Mouse (Mus musculus) forebrain, postnatal 0 days (tissue): Measurements from ENCODE around the gene Lrrc26. TPM values are rescaled to one million over a fixed set of nuclear protein-coding genes. Genes with fewer than 3 reads are reported as not detected.

ENCODE experiments used
- ATAC-seq: fragments of 200-750 bp; cut with Nextera tagmentation; 2 replicates; pipeline ENCODE4 v1.8.0; 2017; ENCODE audit warnings: mild to moderate bottlenecking, moderate library complexity
- DNase-seq: peaks from one replicate; pipeline ENCODE4 v3.0.0-alpha.2; 2015
- H3K27ac ChIP-seq: fragments of 300-500 bp; sonication (generic); 2 replicates; pipeline ENCODE4 v1.5.1; 2014; ENCODE audit warnings: low read depth, mild to moderate bottlenecking, antibody characterized with exemption, low read length, moderate library complexity, mixed read lengths
- H3K27me3 ChIP-seq: fragments of 300-500 bp; sonication (generic); 2 replicates; pipeline ENCODE4 v1.6.1; 2014; ENCODE audit warnings: mild to moderate bottlenecking, low read length, mixed read lengths; ENCODE audit not compliant: insufficient read depth
- H3K36me3 ChIP-seq: fragments of 300-500 bp; sonication (generic); 2 replicates; pipeline ENCODE4 v1.6.1; 2014; ENCODE audit warnings: mild to moderate bottlenecking, moderate library complexity; ENCODE audit not compliant: insufficient read depth
- H3K4me1 ChIP-seq: fragments of 300-500 bp; sonication (generic); 2 replicates; pipeline ENCODE4 v1.6.1; 2014; ENCODE audit warnings: antibody characterized with exemption; ENCODE audit not compliant: insufficient read depth
- H3K4me2 ChIP-seq: fragments of 300-500 bp; sonication (generic); 2 replicates; pipeline ENCODE4 v1.6.1; 2014; ENCODE audit warnings: low read depth, mild to moderate bottlenecking, moderate library complexity
- H3K4me3 ChIP-seq: fragments of 300-500 bp; sonication (generic); 2 replicates; pipeline ENCODE4 v1.5.1; 2014; ENCODE audit warnings: low read depth, low read length, mixed read lengths
- H3K9ac ChIP-seq: fragments of 300-500 bp; sonication (generic); 2 replicates; pipeline ENCODE4 v1.6.1; 2014; ENCODE audit warnings: mild to moderate bottlenecking
- H3K9me3 ChIP-seq: fragments of 300-500 bp; sonication (generic); 2 replicates; pipeline ENCODE4 v1.6.1; 2016; ENCODE audit warnings: low read length
- CTCF ChIP-seq: sonication (generic); IDR thresholded peaks from 2 replicates; pipeline ENCODE4 v1.5.1; 2016; ENCODE audit warnings: antibody characterized with exemption, control low read depth, low read depth
- WGBS: fragments of 180-500 bp; shearing (Covaris S2); extraction: QIAGEN DNeasy Blood & Tissue Kit; methylation state at CpG from one replicate; pipeline ENCODE4 v1.1.7; 2014; 5-methylcytosine and 5-hydroxymethylcytosine counted together
- polyA plus RNA-seq: library from polyadenylated mRNA; unstranded; fragments of >200 nt; fragmentation: Nextera tagmentation; extraction: Ambion mirVana; gene quantifications from 2 replicates; pipeline ENCODE4 v1.2.1, GENCODE M21; 2015
- total RNA-seq: library from RNA; depleted of rRNA; stranded (reverse); fragments of >200 nt; gene quantifications from 2 replicates; pipeline ENCODE4 v1.2.3, GENCODE M21; 2014

The Lrrc26 gene
- total and polyA plus RNA-seq, 2 experiments from 2014 or later = not detected

- H3K36me3 ChIP-seq = peaks cover 44% of the 10 kb centered on the region
- WGBS = 70% methylated on average over 8 of the region's 8 CpGs
- no peaks in the 10 kb centered on the region for H3K4me1 ChIP-seq
- DNase-seq = no peak
- H3K4me2 ChIP-seq = no peak overlapping the region
- H3K27ac ChIP-seq = no peak overlapping the region
- no peaks in the 10 kb centered on the region for H3K9me3 ChIP-seq
- H3K9ac ChIP-seq = no peak overlapping the region
- no peak overlapping the region for H3K4me3 ChIP-seq
- no peak for TF ChIP-seq CTCF
- H3K27me3 ChIP-seq = peaks cover 14% of the 10 kb centered on the region
- no peak for ATAC-seq
Measured at GRCm38 (mm10) chr2:25297093-25297492, 7.4 kb downstream of the Lrrc26 start.

- WGBS = 82% methylated on average over 10 of the region's 10 CpGs
- H3K4me2 ChIP-seq = no peak overlapping the region
- peaks cover 52% of the 10 kb centered on the region for H3K36me3 ChIP-seq
- H3K9ac ChIP-seq = no peak overlapping the region
- peaks cover 6% of the 10 kb centered on the region for H3K27me3 ChIP-seq
- no peak overlapping the region for H3K4me3 ChIP-seq
- ATAC-seq (no peak), DNase-seq (no peak)
- no peak overlapping the region for H3K27ac ChIP-seq
- no peaks in the 10 kb centered on the region for H3K9me3 ChIP-seq
- TF ChIP-seq CTCF = no peak
- H3K4me1 ChIP-seq = no peaks in the 10 kb centered on the region
Measured at GRCm38 (mm10) chr2:25298046-25298445, 8.3 kb downstream of the Lrrc26 start.

GRCm38 (mm10) chr2:25303452-25303851 lies 13.7 kb downstream of the Lrrc26 start:
- WGBS = 86% methylated on average over 3 of the region's 3 CpGs
- no peak for ATAC-seq
- TF ChIP-seq CTCF = no peak

GRCm38 (mm10) chr2:25303931-25304656 lies 14.4 kb downstream of the Lrrc26 start:
- Histone ChIP-seq H3K4me1 (peaks cover 3% of the 10 kb centered on the region; the same call in 1 of the 2 replicates), H3K36me3 (peaks cover 37% of the 10 kb centered on the region), H3K9ac (0 out of 2 replicates have a peak overlapping the region, but pooled peaks have one; percentile 22), H3K27ac (no peak overlapping the region), H3K9me3 (no peaks in the 10 kb centered on the region), H3K4me2 (peak overlapping the region; percentile 68), H3K4me3 (peak overlapping the region; percentile 40; the same call in 1 of the 2 replicates), H3K27me3 (no peaks in the 10 kb centered on the region; the same call in 1 of the 2 replicates)
- no peak for TF ChIP-seq CTCF
- 57% methylated on average over 7 of the region's 7 CpGs for WGBS
- peak; percentile 26; the same call in 1 of the 2 replicates for ATAC-seq
- no peak for DNase-seq

More at GRCm38 (mm10) chr2:25303452-25303851, 13.7 kb downstream of the Lrrc26 start:
- no peak overlapping the region for H3K4me2 ChIP-seq
- H3K9ac ChIP-seq = no peak overlapping the region
- H3K4me3 ChIP-seq = no peak overlapping the region
- DNase-seq = no peak
- peaks cover 3% of the 10 kb centered on the region; the same call in 1 of the 2 replicates for H3K4me1 ChIP-seq
- H3K27ac ChIP-seq = no peak overlapping the region
- H3K9me3 ChIP-seq = no peaks in the 10 kb centered on the region
- no peaks in the 10 kb centered on the region; the same call in 1 of the 2 replicates for H3K27me3 ChIP-seq
- peaks cover 30% of the 10 kb centered on the region for H3K36me3 ChIP-seq

GRCm38 (mm10) chr2:25304657-25305541 lies 15.2 kb downstream of the Lrrc26 start:
- Histone ChIP-seq H3K27ac (0 out of 2 replicates have a peak overlapping the region, but pooled peaks have one; percentile 40), H3K27me3 (peaks cover 2% of the 10 kb centered on the region; the same call in 1 of the 2 replicates)
- WGBS = 3% methylated on average over 45 of the region's 45 CpGs

GRCm38 (mm10) chr2:25305587-25306359 lies 16.1 kb downstream of the Lrrc26 start:
- Histone ChIP-seq H3K27ac (no peak overlapping the region), H3K36me3 (peaks cover 45% of the 10 kb centered on the region), H3K27me3 (peaks cover 8% of the 10 kb centered on the region), H3K4me3 (peak overlapping the region; percentile 40), H3K9ac (peak overlapping the region; percentile 49), H3K9me3 (no peaks in the 10 kb centered on the region), H3K4me2 (peak overlapping the region; percentile 68), H3K4me1 (peaks cover 3% of the 10 kb centered on the region; the same call in 1 of the 2 replicates)
- WGBS = 48% methylated on average over 14 of the region's 14 CpGs
- peak; percentile 12; the same call in 1 of the 2 replicates for ATAC-seq
- DNase-seq = no peak
- no peak for TF ChIP-seq CTCF

More at GRCm38 (mm10) chr2:25304657-25305541, 15.2 kb downstream of the Lrrc26 start:
- no peaks in the 10 kb centered on the region for H3K9me3 ChIP-seq
- H3K9ac ChIP-seq = peak overlapping the region; percentile 49
- TF ChIP-seq CTCF = no peak
- H3K4me2 ChIP-seq = peak overlapping the region; percentile 68
- DNase-seq (peak; percentile 79), ATAC-seq (peak; percentile 83)
- peaks cover 39% of the 10 kb centered on the region for H3K36me3 ChIP-seq
- peaks cover 3% of the 10 kb centered on the region; the same call in 1 of the 2 replicates for H3K4me1 ChIP-seq
- H3K4me3 ChIP-seq = peak overlapping the region; percentile 40
